Mouse (Mus musculus): Measurements from ENCODE around the gene Dnah17.

Dnah17 gene

GRCm38 (mm10) chr11:117972656-117973558, 157.5 kb downstream of the Dnah17 start:
- DNase-seq (ENCODE audit: low read depth, low spot score), result no peak
